Mouse (Mus musculus): ENCODE results near the gene Psmd4. TPM values are rescaled to one million over a fixed set of nuclear protein-coding genes. Genes with fewer than 3 reads are reported as not detected.

Gene Psmd4
- polyA plus RNA-seq (2016; fragmentation: Nextera tagmentation; extraction: Ambion mirVana) = 216 and 229 TPM in 2 replicates

GRCm38 (mm10) chr3:95042166-95042837 lies at the start of gene Psmd4:
Gene Psmd4, minus strand, starts transcription at chr3:95042614.
- Histone ChIP-seq H3K27ac (peak within 1 kb of the TSS; percentile 83), H3K4me1 (peaks cover 46% of the 10 kb centered on the region), H3K9ac (peak within 1 kb of the TSS; percentile 80), H3K27me3 (replicated peaks) (no peaks in the 10 kb centered on the region), H3K4me2 (peak within 1 kb of the TSS; percentile 81), H3K36me3 (peaks cover 32% of the 10 kb centered on the region), H3K4me3 (peak within 1 kb of the TSS; percentile 69), H3K9me3 (replicated peaks) (no peaks in the 10 kb centered on the region)
- peak; percentile 96 for ATAC-seq
- WGBS (ENCODE audit: insufficient replicate concordance) = under 1% methylated on average over 36 of the region's 36 CpGs

DNA sequence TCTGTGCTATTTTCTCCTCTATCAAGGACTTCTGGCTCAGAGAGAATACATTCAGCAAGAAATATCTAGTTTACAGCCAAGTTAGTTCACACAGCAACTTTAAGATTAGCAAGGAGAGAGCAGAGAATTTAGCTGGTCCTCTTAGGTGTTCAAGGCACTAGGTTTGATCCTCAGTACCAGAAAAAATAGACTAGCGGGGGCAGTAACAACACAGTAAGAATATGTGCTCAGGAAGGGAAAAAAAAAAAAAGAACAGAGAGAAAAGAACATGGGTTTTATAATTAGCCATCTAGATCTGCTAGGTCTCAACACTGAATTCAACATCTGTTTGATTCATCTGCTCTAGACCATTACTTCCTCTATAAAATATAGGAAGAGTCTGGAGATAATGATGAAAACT lies 45.7 kb upstream of the Psmd4 start:
- ATAC-seq = no peak
- no peaks in the 10 kb centered on the region for H3K27me3 ChIP-seq (replicated peaks)
- no peaks in the 10 kb centered on the region for H3K4me1 ChIP-seq
- H3K27ac ChIP-seq = no peak overlapping the region
- no peaks in the 10 kb centered on the region for H3K9me3 ChIP-seq (replicated peaks)
- WGBS (ENCODE audit: insufficient replicate concordance) = 93% methylated on average over 1 of the region's 1 CpGs
- no peak overlapping the region for H3K9ac ChIP-seq
- H3K4me2 ChIP-seq = no peak overlapping the region
- no peak overlapping the region for H3K4me3 ChIP-seq
- peaks cover 29% of the 10 kb centered on the region for H3K36me3 ChIP-seq

DNA sequence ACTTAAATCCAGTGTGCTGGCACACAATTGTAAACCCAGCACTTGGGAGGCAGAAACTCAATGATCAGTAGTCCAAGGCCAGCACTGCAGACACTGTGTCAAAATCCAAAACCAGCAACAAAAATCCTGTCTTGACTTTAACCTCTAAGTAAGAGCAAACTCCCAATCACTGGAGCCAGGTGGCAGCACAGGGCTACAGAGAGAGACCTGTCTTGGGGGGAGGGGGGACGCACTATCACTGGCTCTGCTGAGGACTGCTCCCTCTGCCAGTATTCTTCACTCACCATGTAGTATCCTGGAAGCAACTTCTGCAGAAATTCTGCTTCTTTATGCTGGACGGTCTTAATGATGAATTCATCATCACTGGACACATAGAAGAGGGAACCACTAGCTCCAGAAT lies 29.2 kb upstream of the Psmd4 start:
- H3K27ac ChIP-seq = no peak overlapping the region
- no peak overlapping the region for H3K9ac ChIP-seq
- no peaks in the 10 kb centered on the region for H3K9me3 ChIP-seq (replicated peaks)
- peaks cover 95% of the 10 kb centered on the region for H3K36me3 ChIP-seq
- H3K4me1 ChIP-seq = no peaks in the 10 kb centered on the region
- no peak overlapping the region for H3K4me3 ChIP-seq
- 80% methylated on average over 2 of the region's 2 CpGs for WGBS (ENCODE audit: insufficient replicate concordance)
- no peak overlapping the region for H3K4me2 ChIP-seq
- no peak for ATAC-seq
- no peaks in the 10 kb centered on the region for H3K27me3 ChIP-seq (replicated peaks)

DNA sequence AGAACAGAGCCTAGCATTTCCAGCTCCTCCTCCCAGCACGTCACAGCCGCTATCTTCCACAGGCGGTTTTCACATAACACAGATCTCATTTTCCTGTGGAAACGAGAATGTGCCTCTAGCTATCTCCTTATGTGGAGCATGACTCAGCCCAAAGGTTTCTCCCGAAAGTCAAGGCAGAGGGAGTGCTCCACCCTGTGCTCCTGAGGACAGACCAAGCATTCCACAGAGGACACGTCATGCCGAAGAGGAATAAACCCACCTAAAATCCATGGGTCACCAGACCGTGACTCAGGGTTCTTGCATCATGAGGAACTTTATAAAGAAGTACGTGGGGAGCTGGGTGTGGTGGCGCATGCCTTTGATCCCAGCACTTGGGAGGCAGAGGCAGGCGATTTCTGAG lies 24.2 kb upstream of the Psmd4 start:
- Histone ChIP-seq H3K4me1 (no peaks in the 10 kb centered on the region), H3K36me3 (peaks cover 99% of the 10 kb centered on the region), H3K9ac (no peak overlapping the region), H3K27ac (no peak overlapping the region), H3K27me3 (replicated peaks) (no peaks in the 10 kb centered on the region), H3K4me2 (no peak overlapping the region), H3K4me3 (no peak overlapping the region), H3K9me3 (replicated peaks) (no peaks in the 10 kb centered on the region)
- no peak for ATAC-seq
- 80% methylated on average over 11 of the region's 11 CpGs for WGBS (ENCODE audit: insufficient replicate concordance)

- Histone ChIP-seq H3K9ac (no peak overlapping the region), H3K27ac (no peak overlapping the region), H3K9me3 (replicated peaks) (no peaks in the 10 kb centered on the region), H3K27me3 (replicated peaks) (no peaks in the 10 kb centered on the region), H3K4me1 (no peaks in the 10 kb centered on the region), H3K4me3 (no peak overlapping the region), H3K4me2 (no peak overlapping the region), H3K36me3 (peaks cover 99% of the 10 kb centered on the region)
- 84% methylated on average over 6 of the region's 6 CpGs for WGBS (ENCODE audit: insufficient replicate concordance)
- no peak for ATAC-seq
Measured at GRCm38 (mm10) chr3:95066095-95066494, 23.7 kb upstream of the Psmd4 start.

GRCm38 (mm10) chr3:95065553-95065952 lies 23.1 kb upstream of the Psmd4 start:
- Histone ChIP-seq H3K9me3 (replicated peaks) (no peaks in the 10 kb centered on the region), H3K4me2 (no peak overlapping the region), H3K27me3 (replicated peaks) (no peaks in the 10 kb centered on the region), H3K9ac (no peak overlapping the region), H3K27ac (no peak overlapping the region), H3K4me1 (no peaks in the 10 kb centered on the region), H3K36me3 (peaks cover 99% of the 10 kb centered on the region), H3K4me3 (no peak overlapping the region)
- 88% methylated on average over 1 of the region's 1 CpGs for WGBS (ENCODE audit: insufficient replicate concordance)
- no peak for ATAC-seq

DNA sequence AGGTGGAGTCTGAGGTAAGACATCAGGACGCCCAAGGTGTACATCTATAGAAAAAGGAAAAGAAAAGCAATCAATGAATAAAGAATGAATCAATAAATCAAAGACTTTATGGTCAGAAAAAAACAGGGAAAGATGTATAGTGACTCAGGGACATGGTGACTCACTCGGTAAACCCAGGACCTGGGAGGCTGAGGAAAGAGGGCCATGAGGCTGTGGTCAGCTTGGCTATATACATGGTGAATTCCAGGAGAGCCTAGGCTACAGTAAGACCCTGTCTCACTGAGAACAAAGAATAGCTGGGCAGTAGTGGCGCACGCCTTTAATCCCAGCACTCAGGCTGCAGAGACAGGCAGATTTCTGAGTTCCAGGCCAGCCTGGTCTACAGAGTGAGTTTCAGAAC lies 21.3 kb upstream of the Psmd4 start:
- Histone ChIP-seq H3K4me3 (no peak overlapping the region), H3K36me3 (peaks cover 99% of the 10 kb centered on the region), H3K9me3 (replicated peaks) (no peaks in the 10 kb centered on the region), H3K4me1 (no peaks in the 10 kb centered on the region), H3K27me3 (replicated peaks) (no peaks in the 10 kb centered on the region), H3K27ac (no peak overlapping the region), H3K9ac (no peak overlapping the region), H3K4me2 (no peak overlapping the region)
- WGBS (ENCODE audit: insufficient replicate concordance) = 90% methylated on average over 4 of the region's 4 CpGs
- ATAC-seq = no peak

DNA sequence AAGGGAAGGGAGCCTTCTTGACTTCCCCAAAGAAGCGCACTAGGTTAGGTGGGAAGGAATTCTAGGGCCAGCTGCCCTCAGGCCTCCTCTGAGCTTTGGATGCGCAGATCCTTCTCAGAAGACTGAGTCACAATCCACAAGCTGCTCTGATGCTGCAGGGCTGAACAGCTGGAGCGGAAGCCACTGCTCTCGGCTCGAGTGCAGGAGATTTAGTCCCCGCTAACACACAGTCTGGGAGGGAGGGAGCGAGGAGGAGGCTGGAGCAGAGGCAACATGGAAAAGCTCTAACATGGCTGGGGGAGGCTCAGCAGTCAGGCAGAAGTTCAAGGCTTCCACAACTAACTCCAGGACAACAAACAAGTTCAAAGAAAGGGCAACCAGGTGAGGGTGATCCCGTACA lies 15.7 kb upstream of the Psmd4 start:
- WGBS (ENCODE audit: insufficient replicate concordance) = 82% methylated on average over 8 of the region's 8 CpGs
- no peak for ATAC-seq
- H3K36me3 ChIP-seq = peaks cover 62% of the 10 kb centered on the region

GRCm38 (mm10) chr3:95056275-95056674 lies 13.9 kb upstream of the Psmd4 start:
- Histone ChIP-seq H3K27ac (peak overlapping the region; percentile 27; the same call in 1 of the 2 replicates), H3K9ac (no peak overlapping the region)
- whole genome bisulfite sequencing (ENCODE audit: insufficient replicate concordance) = 62% methylated on average over 7 of the region's 7 CpGs

More for the DNA sequence above, 15.7 kb upstream of the Psmd4 start:
- H3K9me3 ChIP-seq (replicated peaks) = no peaks in the 10 kb centered on the region
- no peak overlapping the region for H3K4me3 ChIP-seq
- H3K9ac ChIP-seq = no peak overlapping the region
- no peak overlapping the region for H3K27ac ChIP-seq
- no peaks in the 10 kb centered on the region for H3K27me3 ChIP-seq (replicated peaks)
- H3K4me1 ChIP-seq = peaks cover 34% of the 10 kb centered on the region
- no peak overlapping the region for H3K4me2 ChIP-seq

DNA sequence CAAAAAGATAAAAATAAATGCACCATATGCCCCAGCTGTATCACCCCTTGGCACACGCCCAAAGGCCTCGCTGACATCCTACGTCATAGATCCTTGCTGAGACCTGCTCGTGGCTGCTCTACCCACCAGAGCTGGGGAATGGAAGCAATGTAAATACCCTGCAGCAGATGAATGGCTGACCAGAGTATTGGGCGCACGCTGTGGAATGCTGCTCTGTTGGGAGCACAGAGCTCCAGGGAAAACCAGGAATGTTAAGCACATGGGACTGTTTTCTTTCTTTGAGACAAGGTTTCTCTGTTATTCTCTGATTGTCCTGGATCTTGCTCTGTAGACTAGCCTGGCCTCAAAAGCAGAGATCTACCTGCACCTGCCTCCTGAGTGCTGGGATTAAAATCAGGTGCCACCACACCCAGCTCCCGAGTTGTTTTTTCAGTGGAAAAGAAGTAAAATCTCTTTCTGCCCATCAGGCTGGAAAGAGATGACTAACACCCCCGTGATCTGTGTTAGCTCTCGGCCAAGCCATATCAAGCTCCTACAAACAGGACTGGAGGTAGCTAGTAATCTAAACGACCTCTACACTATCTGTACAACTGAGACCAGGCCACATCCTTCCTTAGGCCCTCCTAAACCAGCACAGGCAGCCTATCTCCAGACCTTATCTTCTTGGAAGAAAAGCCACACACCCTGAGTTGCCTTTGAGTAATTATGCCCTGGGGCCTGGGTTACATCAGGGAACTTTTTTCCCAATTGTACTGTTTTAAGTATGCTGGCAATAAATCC lies 12.3 kb upstream of the Psmd4 start:
- peaks cover 28% of the 10 kb centered on the region for H3K36me3 ChIP-seq
- 12% methylated on average over 10 of the region's 10 CpGs for WGBS (ENCODE audit: insufficient replicate concordance)
- H3K27ac ChIP-seq = peak overlapping the region; percentile 71
- peak overlapping the region; percentile 48 for H3K4me2 ChIP-seq
- H3K9ac ChIP-seq = peak overlapping the region; percentile 54
- H3K27me3 ChIP-seq (replicated peaks) = no peaks in the 10 kb centered on the region
- 0 out of 2 replicates have a peak overlapping the region, but pooled peaks have one; percentile 6 for H3K4me3 ChIP-seq
- peak; percentile 92 for ATAC-seq
- peaks cover 51% of the 10 kb centered on the region for H3K4me1 ChIP-seq
- H3K9me3 ChIP-seq (replicated peaks) = no peaks in the 10 kb centered on the region

More at GRCm38 (mm10) chr3:95056275-95056674, 13.9 kb upstream of the Psmd4 start:
- Histone ChIP-seq H3K4me1 (peaks cover 44% of the 10 kb centered on the region), H3K27me3 (replicated peaks) (no peaks in the 10 kb centered on the region), H3K9me3 (replicated peaks) (no peaks in the 10 kb centered on the region), H3K4me3 (no peak overlapping the region), H3K36me3 (peaks cover 44% of the 10 kb centered on the region), H3K4me2 (no peak overlapping the region)
- ATAC-seq = no peak

- H3K36me3 ChIP-seq = peaks cover 19% of the 10 kb centered on the region
- H3K9ac ChIP-seq = no peak overlapping the region
- 33% methylated on average over 3 of the region's 3 CpGs for WGBS (ENCODE audit: insufficient replicate concordance)
- H3K4me1 ChIP-seq = peaks cover 51% of the 10 kb centered on the region
- no peak overlapping the region for H3K27ac ChIP-seq
- no peak overlapping the region for H3K4me3 ChIP-seq
- H3K4me2 ChIP-seq = no peak overlapping the region
- no peaks in the 10 kb centered on the region for H3K9me3 ChIP-seq (replicated peaks)
- no peak; the same call in 1 of the 2 replicates for ATAC-seq
- 0 out of 2 replicates have a peak, but pooled peaks cover 3% of the 10 kb centered on the region for H3K27me3 ChIP-seq (replicated peaks)
Measured at GRCm38 (mm10) chr3:95053701-95054100, 11.3 kb upstream of the Psmd4 start.

DNA sequence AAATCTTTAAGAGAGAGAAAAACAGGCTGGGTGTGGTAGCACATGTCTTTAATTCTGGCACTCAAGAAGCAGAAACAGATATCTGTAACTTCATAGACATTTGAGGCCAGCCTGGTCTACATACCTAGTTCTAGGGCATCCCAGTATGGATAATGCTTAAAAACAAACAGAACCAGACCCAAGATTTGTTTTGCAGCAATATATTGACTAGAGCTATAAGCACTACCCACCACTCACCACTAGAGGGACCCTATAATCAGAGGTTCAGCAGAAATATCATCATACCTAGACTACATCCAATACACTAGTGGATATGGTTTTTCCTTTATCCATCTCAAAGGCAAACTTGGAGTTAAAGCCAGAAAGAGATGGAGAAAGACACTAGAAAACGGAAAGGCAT lies 10.5 kb upstream of the Psmd4 start:
- WGBS (ENCODE audit: insufficient replicate concordance) = 23% methylated on average over 1 of the region's 1 CpGs
- H3K4me1 ChIP-seq = peaks cover 55% of the 10 kb centered on the region

More for the DNA sequence above, 10.5 kb upstream of the Psmd4 start:
- H3K4me2 ChIP-seq = no peak overlapping the region
- no peak overlapping the region for H3K27ac ChIP-seq
- no peak for ATAC-seq
- H3K4me3 ChIP-seq = no peak overlapping the region
- 0 out of 2 replicates have a peak, but pooled peaks cover 3% of the 10 kb centered on the region for H3K27me3 ChIP-seq (replicated peaks)
- no peak overlapping the region for H3K9ac ChIP-seq
- no peaks in the 10 kb centered on the region for H3K9me3 ChIP-seq (replicated peaks)
- H3K36me3 ChIP-seq = peaks cover 12% of the 10 kb centered on the region
